Mouse (Mus musculus) kidney, adult 9 months (tissue): ENCODE measurements around the gene Cryge.
"Not testable (repeated sequence)": the region's sequence is repeated elsewhere in the genome, so short reads cannot be mapped to it uniquely, and the experiment has no call there.

ENCODE experiments used
- DNase-seq: peaks from one replicate; pipeline ENCODE4 v3.0.0; 2022

Cryge gene

GRCm38 (mm10) chr1:65050952-65051351 lies at the start of gene Cryge:
Gene Cryge (minus strand): TSS chr1:65051149.
- not testable (repeated sequence) for DNase-seq

GRCm38 (mm10) chr1:65096953-65097352 lies 46.0 kb upstream of the Cryge start:
- no peak for DNase-seq

- DNase-seq: no peak
Measured at GRCm38 (mm10) chr1:65091566-65091965, 40.6 kb upstream of the Cryge start.

GRCm38 (mm10) chr1:65090370-65090769 lies 39.4 kb upstream of the Cryge start:
- DNase-seq: no peak

- no peak for DNase-seq
Measured at GRCm38 (mm10) chr1:65088567-65089356, 37.8 kb upstream of the Cryge start.

GRCm38 (mm10) chr1:65082188-65082587 lies 31.2 kb upstream of the Cryge start, which contains the start of gene Crygb:
Gene Crygb (minus strand): TSS chr1:65082288.
- DNase-seq: no peak

- DNase-seq: peak; percentile 3
Measured at GRCm38 (mm10) chr1:65075607-65076006, 24.7 kb upstream of the Cryge start.

- DNase-seq: no peak
Measured at GRCm38 (mm10) chr1:65073589-65073988, 22.6 kb upstream of the Cryge start, which contains the start of gene Crygc. Gene Crygc (minus strand): TSS chr1:65073689.

- no peak for DNase-seq
Measured at GRCm38 (mm10) chr1:65067842-65068241, 16.9 kb upstream of the Cryge start.

GRCm38 (mm10) chr1:65064201-65064600 lies 13.3 kb upstream of the Cryge start:
- DNase-seq: no peak

- no peak for DNase-seq
Measured at GRCm38 (mm10) chr1:65063352-65063751, 12.4 kb upstream of the Cryge start, which contains the start of gene Crygd. Gene Crygd (minus strand): TSS chr1:65063452.

GRCm38 (mm10) chr1:65052140-65052539 lies 1.2 kb upstream of the Cryge start:
- DNase-seq: no peak

- no peak for DNase-seq
Measured at GRCm38 (mm10) chr1:65051696-65052095, 747 bp upstream of the Cryge start.

GRCm38 (mm10) chr1:65048781-65049180 lies 2.2 kb downstream of the Cryge start:
- DNase-seq: peak; percentile 60

- DNase-seq: peak; percentile 41
Measured at GRCm38 (mm10) chr1:65046401-65047109, 4.4 kb downstream of the Cryge start.

GRCm38 (mm10) chr1:65043433-65043832 lies 7.5 kb downstream of the Cryge start:
- DNase-seq: no peak

GRCm38 (mm10) chr1:65041837-65042236 lies 9.1 kb downstream of the Cryge start:
- no peak for DNase-seq

- no peak for DNase-seq
Measured at GRCm38 (mm10) chr1:65040806-65041205, 10.1 kb downstream of the Cryge start.

- DNase-seq: no peak
Measured at GRCm38 (mm10) chr1:65039679-65040078, 11.3 kb downstream of the Cryge start.

GRCm38 (mm10) chr1:65037542-65037941 lies 13.4 kb downstream of the Cryge start:
- no peak for DNase-seq

- DNase-seq: no peak
Measured at GRCm38 (mm10) chr1:65035513-65035912, 15.4 kb downstream of the Cryge start.

- no peak for DNase-seq
Measured at GRCm38 (mm10) chr1:65032641-65033040, 18.3 kb downstream of the Cryge start, which contains the start of gene Akr1cl. Gene Akr1cl (minus strand): TSS chr1:65032759.

- no peak for DNase-seq
Measured at GRCm38 (mm10) chr1:65028206-65028605, 22.7 kb downstream of the Cryge start.

- no peak for DNase-seq
Measured at GRCm38 (mm10) chr1:65012726-65013125, 38.2 kb downstream of the Cryge start.
